10 mouse cellular contexts compared by ENCODE assay signal in the genomic region with DNA sequence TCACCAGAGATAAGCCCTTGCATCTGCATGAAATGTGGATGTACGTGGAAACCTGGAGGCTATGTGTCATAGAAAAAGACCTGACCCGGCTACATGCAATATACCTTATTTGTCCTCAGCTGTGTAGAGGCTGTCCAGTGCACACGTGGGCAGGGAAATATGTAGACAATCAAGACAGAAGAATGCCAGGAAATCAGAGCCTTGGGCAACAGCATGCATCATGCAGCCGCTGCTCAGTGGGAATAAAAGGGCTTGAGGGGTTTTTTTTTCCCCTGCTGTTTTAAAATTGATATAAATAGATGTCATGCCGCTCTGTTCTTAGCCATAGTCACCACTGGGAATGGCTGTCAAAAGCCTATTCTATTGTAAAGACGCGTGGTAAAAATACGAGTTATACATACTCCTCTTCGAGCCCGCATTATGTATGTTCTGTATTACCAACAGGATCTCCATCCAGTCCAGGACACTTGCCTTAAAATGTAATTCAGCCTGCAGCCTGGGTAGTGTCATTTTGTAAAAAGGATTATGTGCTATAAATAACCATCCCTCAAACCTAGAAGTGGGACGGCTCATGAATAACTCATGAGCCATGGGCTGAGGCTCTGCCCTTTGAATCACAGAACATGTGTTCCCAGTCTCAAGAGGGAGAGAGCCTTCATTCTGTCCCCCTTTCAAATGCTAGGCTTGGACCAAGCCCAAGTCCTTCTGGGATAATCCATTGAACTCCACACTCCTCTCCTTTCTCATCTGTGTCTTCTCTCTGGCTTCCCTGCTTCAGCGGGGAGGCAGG.
DNase-seq lines count a peak whose midpoint lies in the region; ATAC-seq and TF ChIP-seq lines count a peak whose summit lies in the region.
"Had no signal": no experiment of that assay in that cellular context is flagged by ENCODE, and none has a peak within 500 bp of the region (broad histone marks: within the 10 kb centered on the region; RNA-seq: fewer than 3 reads in every experiment).

No protein-coding gene starts in this region.

- H3K27ac ChIP-seq in embryonic fibroblast, embryonic 13.5 days (ENCODE audit: insufficient read depth, low read length), result peak overlapping the region; percentile 95
- peak overlapping the region; percentile 65 for H3K27ac ChIP-seq in hindbrain, embryonic 12.5 days
- H3K27ac ChIP-seq: liver, embryonic 13.5 days had no signal

- no peak overlapping the region for H3K4me3 ChIP-seq in embryonic fibroblast, embryonic 13.5 days (ENCODE audit: insufficient read depth, low read length)
- no peak overlapping the region for H3K4me3 ChIP-seq in hindbrain, embryonic 12.5 days
- H3K4me3 ChIP-seq in myocyte, result no peak overlapping the region
- H3K4me3 ChIP-seq: liver, embryonic 13.5 days had no signal

- 41% methylated on average over 12 of the region's 12 CpGs for WGBS in hindbrain, embryonic 12.5 days

- no peaks in the 10 kb centered on the region for H3K9me3 ChIP-seq in hindbrain, embryonic 12.5 days (replicated peaks)
- H3K9me3 ChIP-seq: liver, embryonic 13.5 days had no signal

- no peak overlapping the region for H3ac ChIP-seq in myocyte (ENCODE audit: control insufficient read depth, insufficient read length)

- peak; percentile 17 for DNase-seq in heart, postnatal 4 days
- no peak for DNase-seq in heart, adult 18-20 months
- DNase-seq in spleen, postnatal 10 days (ENCODE audit: low spot score in 2 of 2), result no peak
- no peak for DNase-seq in cerebellum, adult 18-20 months
- DNase-seq: liver, embryonic 13.5 days; thymus, postnatal 25 days had no signal

- ATAC-seq in hindbrain, embryonic 12.5 days (ENCODE audit: low FRiP score), result peak; percentile 85
- no peak for ATAC-seq in megakaryocyte, adult 5-6 weeks (ENCODE audit: poor library complexity, severe bottlenecking)

- TF ChIP-seq CTCF in embryonic fibroblast, embryonic 13.5 days (IDR thresholded peaks at IDR 0.05; ENCODE audit: borderline replicate concordance, insufficient read depth, low read length), result no peak

- peak overlapping the region; percentile 9; the same call in 1 of the 2 replicates for H3K4me2 ChIP-seq in hindbrain, embryonic 12.5 days (replicated peaks)
- H3K4me2 ChIP-seq in myocyte (ENCODE audit: low read depth), result peak overlapping the region; percentile 27
- H3K4me2 ChIP-seq: liver, embryonic 13.5 days had no signal

- H3K9ac ChIP-seq in hindbrain, embryonic 12.5 days, result no peak overlapping the region
- H3K9ac ChIP-seq: liver, embryonic 13.5 days had no signal

- TF ChIP-seq POLR2A in embryonic fibroblast, embryonic 13.5 days (IDR thresholded peaks at IDR 0.05; ENCODE audit: low read depth, low read length), result no peak
- TF ChIP-seq POLR2A in myocyte (IDR thresholded peaks at IDR 0.05; ENCODE audit: insufficient read length, low read depth), result no peak

- peaks cover 16% of the 10 kb centered on the region for H3K4me1 ChIP-seq in embryonic fibroblast, embryonic 13.5 days (ENCODE audit: control insufficient read depth, insufficient read depth, low read length)
- H3K4me1 ChIP-seq in hindbrain, embryonic 12.5 days, result peaks cover 24% of the 10 kb centered on the region
- H3K4me1 ChIP-seq: liver, embryonic 13.5 days had no signal

- no peaks in the 10 kb centered on the region for H3K27me3 ChIP-seq in hindbrain, embryonic 12.5 days
- H3K27me3 ChIP-seq in myocyte (ENCODE audit: control insufficient read depth, insufficient read depth, insufficient read length), result no peaks in the 10 kb centered on the region
- H3K27me3 ChIP-seq: liver, embryonic 13.5 days had no signal

- H3K36me3 ChIP-seq in hindbrain, embryonic 12.5 days, result no peaks in the 10 kb centered on the region
- no peaks in the 10 kb centered on the region for H3K36me3 ChIP-seq in myocyte (ENCODE audit: control insufficient read depth, insufficient read depth)
- H3K36me3 ChIP-seq: liver, embryonic 13.5 days had no signal

- no peaks in the 10 kb centered on the region for H3K79me2 ChIP-seq in myocyte (ENCODE audit: control insufficient read depth, insufficient read depth)

TF ChIP-seq in myocyte, 11 proteins besides CTCF, POLR2A, EP300 and RAD21:
- no peak for TF ChIP-seq SRF (IDR thresholded peaks at IDR 0.05; ENCODE audit: control insufficient read depth, insufficient read length, low read depth)
- no peak for TF ChIP-seq REST (IDR thresholded peaks at IDR 0.05; ENCODE audit: insufficient read depth, insufficient read length)
- TF ChIP-seq TCF12 (IDR thresholded peaks at IDR 0.05; ENCODE audit: insufficient read depth, poor library complexity, severe bottlenecking), result no peak
- TF ChIP-seq TCF3 (IDR thresholded peaks at IDR 0.05; ENCODE audit: insufficient read length, low read depth), result no peak
- TF ChIP-seq E2F4 (IDR thresholded peaks at IDR 0.05; ENCODE audit: insufficient read depth), result no peak
- no peak for TF ChIP-seq CEBPB (IDR thresholded peaks at IDR 0.05; ENCODE audit: insufficient read depth, poor library complexity, severe bottlenecking)
- TF ChIP-seq MYOD1 (IDR thresholded peaks at IDR 0.05; ENCODE audit: control insufficient read depth in 1 of 3, insufficient read length in 2 of 3, low read depth in 2 of 3), result no peak
- TF ChIP-seq MAX (IDR thresholded peaks at IDR 0.05; ENCODE audit: low read depth), result no peak
- TF ChIP-seq USF1 (IDR thresholded peaks at IDR 0.05; ENCODE audit: low read depth), result no peak
- TF ChIP-seq POLR2AphosphoS2 (IDR thresholded peaks at IDR 0.05; ENCODE audit: insufficient read length, low read depth), result no peak
- no peak for TF ChIP-seq MYOG (IDR thresholded peaks at IDR 0.05; ENCODE audit: control insufficient read depth in 1 of 3, insufficient read depth in 1 of 3, insufficient read length in 2 of 3, low read depth in 2 of 3)
